Mouse (Mus musculus): Measurements from ENCODE around the gene Mrps6.

DNA sequence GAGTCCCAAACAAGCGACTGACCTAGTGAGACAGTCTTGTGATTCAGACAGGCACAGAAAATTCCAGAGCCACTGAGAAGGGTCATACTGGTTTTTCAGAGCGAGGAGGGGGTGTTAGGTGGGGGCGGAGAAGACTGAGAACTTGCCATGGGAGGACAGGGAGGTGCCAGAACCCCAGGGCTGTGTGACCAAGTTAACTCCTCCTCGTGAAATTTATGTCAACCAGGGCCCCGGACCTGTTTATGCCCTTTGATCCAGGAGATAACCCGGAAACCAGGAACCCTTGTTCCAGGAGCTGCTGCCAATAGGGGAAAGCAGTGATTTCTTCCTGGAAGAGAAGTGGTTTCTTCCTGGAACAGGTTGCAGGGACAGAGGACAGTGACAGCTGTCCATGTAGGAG, 101.0 kb downstream of the Mrps6 start:
- TF ChIP-seq CTCF (IDR thresholded peaks at IDR 0.05; ENCODE audit: control insufficient read depth, insufficient read depth, insufficient read length) = no peak
- no peak for TF ChIP-seq MYOG (IDR thresholded peaks at IDR 0.05; ENCODE audit: control insufficient read depth, extremely low read depth, insufficient read length)
- TF ChIP-seq USF1 (IDR thresholded peaks at IDR 0.05; ENCODE audit: low read depth) = no peak
- TF ChIP-seq MYOD1 (IDR thresholded peaks at IDR 0.05; ENCODE audit: control insufficient read depth, insufficient read length, low read depth) = no peak
